Mouse (Mus musculus) c-Kit-negative CD71-positive TER-119-positive erythroid progenitor cells, embryonic 14.5 days (primary cell): ENCODE results near the gene Invs.
"Not testable (repeated sequence)": the region's sequence is repeated elsewhere in the genome, so short reads cannot be mapped to it uniquely, and the experiment has no call there.

Experiments used
- DNase-seq: peaks from one replicate; pipeline ENCODE4 v3.0.0-alpha.2; 2013; ENCODE audit warnings: low read depth, low spot score

The Invs gene

GRCm38 (mm10) chr4:48327192-48327591 lies 47.6 kb downstream of the Invs start:
- no peak for DNase-seq

- no peak for DNase-seq
Observed at GRCm38 (mm10) chr4:48328042-48328441, 48.5 kb downstream of the Invs start.

- DNase-seq: no peak
Observed at GRCm38 (mm10) chr4:48332453-48333051, 53.0 kb downstream of the Invs start.

- DNase-seq: no peak
Observed at GRCm38 (mm10) chr4:48334927-48335763, 55.6 kb downstream of the Invs start.

GRCm38 (mm10) chr4:48342705-48343104 lies 63.1 kb downstream of the Invs start:
- no peak for DNase-seq

- no peak for DNase-seq
Observed at GRCm38 (mm10) chr4:48362367-48362766, 82.8 kb downstream of the Invs start.

GRCm38 (mm10) chr4:48371037-48371436 lies 91.5 kb downstream of the Invs start:
- no peak for DNase-seq

GRCm38 (mm10) chr4:48380940-48381339 lies 101.4 kb downstream of the Invs start:
- DNase-seq: no peak

GRCm38 (mm10) chr4:48382506-48382905 lies 102.9 kb downstream of the Invs start:
- no peak for DNase-seq

- DNase-seq: no peak
Observed at GRCm38 (mm10) chr4:48396949-48397348, 117.4 kb downstream of the Invs start.

- no peak for DNase-seq
Observed at GRCm38 (mm10) chr4:48403066-48403640, 123.6 kb downstream of the Invs start.

- not testable (repeated sequence) for DNase-seq
Observed at GRCm38 (mm10) chr4:48405724-48406491, 126.3 kb downstream of the Invs start.

GRCm38 (mm10) chr4:48407350-48408039 lies 127.9 kb downstream of the Invs start:
- peak; percentile 42 for DNase-seq

GRCm38 (mm10) chr4:48413473-48413872 lies 133.9 kb downstream of the Invs start:
- DNase-seq: no peak

GRCm38 (mm10) chr4:48415838-48416335 lies 136.3 kb downstream of the Invs start:
- DNase-seq: no peak

GRCm38 (mm10) chr4:48418831-48419468 lies 139.4 kb downstream of the Invs start:
- DNase-seq: no peak

- DNase-seq: no peak
Observed at GRCm38 (mm10) chr4:48422633-48423032, 143.1 kb downstream of the Invs start.

- DNase-seq: no peak
Observed at GRCm38 (mm10) chr4:48423738-48424137, 144.2 kb downstream of the Invs start.

- DNase-seq: no peak
Observed at GRCm38 (mm10) chr4:48427413-48427812, 147.9 kb downstream of the Invs start.

- no peak for DNase-seq
Observed at GRCm38 (mm10) chr4:48428054-48428453, 148.5 kb downstream of the Invs start.
